Mouse (Mus musculus): ENCODE results near the gene Slc28a2. TPM values are rescaled to one million over a fixed set of nuclear protein-coding genes. Genes with fewer than 3 reads are reported as not detected.
A peak's percentile ranks its signal among the peaks of the same experiment; 100 is the strongest.
"Not testable (repeated sequence)": the region's sequence is repeated elsewhere in the genome, so short reads cannot be mapped to it uniquely, and the experiment has no call there.

Gene Slc28a2
- polyA plus RNA-seq, 1 experiment from 2014 or later, result 67.7 TPM

GRCm38 (mm10) chr2:122452426-122452825 is 26.1 kb downstream of the Slc28a2 start:
- TF ChIP-seq CTCF (IDR thresholded peaks at IDR 0.05; ENCODE audit: low read depth), result no peak
- ATAC-seq, result no peak

GRCm38 (mm10) chr2:122466901-122467300 is 40.6 kb downstream of the Slc28a2 start:
- H3K4me1 ChIP-seq (replicated peaks; ENCODE audit: control insufficient read depth, insufficient read depth, low read length), result 0 out of 2 replicates have a peak, but pooled peaks cover 3% of the 10 kb centered on the region
- 41% methylated on average over 11 of the region's 11 CpGs for WGBS
- 0 out of 2 replicates have a peak overlapping the region, but pooled peaks have one; percentile 51 for H3K9ac ChIP-seq (ENCODE audit: low read depth, low read length)
- no peaks in the 10 kb centered on the region for H3K27me3 ChIP-seq (replicated peaks; ENCODE audit: control insufficient read depth, insufficient read depth, low read length)
- peak overlapping the region; percentile 51; the same call in 1 of the 2 replicates for H3K4me3 ChIP-seq (ENCODE audit: low read depth, low read length)
- ATAC-seq, result no peak
- TF ChIP-seq CTCF (IDR thresholded peaks at IDR 0.05; ENCODE audit: low read depth), result no peak
- H3K27ac ChIP-seq (ENCODE audit: low read depth, low read length), result no peak overlapping the region
- peak overlapping the region; percentile 84 for H3K4me2 ChIP-seq (replicated peaks; ENCODE audit: low read depth)
- no peaks in the 10 kb centered on the region for H3K9me3 ChIP-seq (ENCODE audit: control insufficient read depth)
- H3K36me3 ChIP-seq (ENCODE audit: control insufficient read depth, insufficient read depth), result no peaks in the 10 kb centered on the region

More at GRCm38 (mm10) chr2:122452426-122452825, 26.1 kb downstream of the Slc28a2 start:
- Histone ChIP-seq H3K4me3 (ENCODE audit: low read depth, low read length) (no peak overlapping the region), H3K9ac (ENCODE audit: low read depth, low read length) (no peak overlapping the region), H3K4me1 (replicated peaks; ENCODE audit: control insufficient read depth, insufficient read depth, low read length) (no peaks in the 10 kb centered on the region), H3K27ac (ENCODE audit: low read depth, low read length) (no peak overlapping the region), H3K36me3 (ENCODE audit: control insufficient read depth, insufficient read depth) (peaks cover 32% of the 10 kb centered on the region), H3K4me2 (replicated peaks; ENCODE audit: low read depth) (no peak overlapping the region), H3K27me3 (replicated peaks; ENCODE audit: control insufficient read depth, insufficient read depth, low read length) (no peaks in the 10 kb centered on the region), H3K9me3 (ENCODE audit: control insufficient read depth) (no peaks in the 10 kb centered on the region)
- 57% methylated on average over 2 of the region's 2 CpGs for WGBS

- no peaks in the 10 kb centered on the region for H3K27me3 ChIP-seq (replicated peaks; ENCODE audit: control insufficient read depth, insufficient read depth, low read length)
- peak overlapping the region; percentile 51 for H3K9ac ChIP-seq (ENCODE audit: low read depth, low read length)
- H3K4me3 ChIP-seq (ENCODE audit: low read depth, low read length), result peak overlapping the region; percentile 51
- H3K9me3 ChIP-seq (ENCODE audit: control insufficient read depth), result no peaks in the 10 kb centered on the region
- TF ChIP-seq CTCF (IDR thresholded peaks at IDR 0.05; ENCODE audit: low read depth), result peak; percentile 94
- H3K27ac ChIP-seq (ENCODE audit: low read depth, low read length), result no peak overlapping the region
- no peaks in the 10 kb centered on the region for H3K36me3 ChIP-seq (ENCODE audit: control insufficient read depth, insufficient read depth)
- 0 out of 2 replicates have a peak, but pooled peaks cover 3% of the 10 kb centered on the region for H3K4me1 ChIP-seq (replicated peaks; ENCODE audit: control insufficient read depth, insufficient read depth, low read length)
- peak; percentile 100 for ATAC-seq
- 1% methylated on average over 39 of the region's 46 CpGs for WGBS
- H3K4me2 ChIP-seq (replicated peaks; ENCODE audit: low read depth), result peak overlapping the region; percentile 84
Measured at GRCm38 (mm10) chr2:122467351-122468013, 41.2 kb downstream of the Slc28a2 start.

DNA sequence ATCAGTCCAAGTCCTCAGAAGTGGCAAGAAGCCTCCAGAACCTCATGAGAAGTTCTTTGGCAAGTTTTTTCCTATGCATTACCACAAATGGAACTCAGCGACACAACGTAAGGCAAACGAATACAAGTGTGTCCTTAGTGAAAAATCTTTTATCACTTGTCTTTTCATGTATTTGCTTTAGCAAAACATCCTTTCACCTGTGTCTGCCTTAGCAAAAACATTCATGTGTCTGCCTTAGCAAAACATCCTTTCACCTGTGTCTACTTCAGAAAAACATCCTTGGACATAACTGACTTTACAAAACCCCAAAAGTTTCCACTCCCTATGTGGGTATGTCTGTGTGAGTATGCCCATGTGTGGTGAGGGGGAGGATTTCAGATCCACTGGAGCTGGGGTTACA is 42.9 kb downstream of the Slc28a2 start:
- H3K27ac ChIP-seq (ENCODE audit: low read depth, low read length), result no peak overlapping the region
- H3K9ac ChIP-seq (ENCODE audit: low read depth, low read length), result no peak overlapping the region
- H3K4me2 ChIP-seq (replicated peaks; ENCODE audit: low read depth), result no peak overlapping the region
- no peak for ATAC-seq
- no peaks in the 10 kb centered on the region for H3K27me3 ChIP-seq (replicated peaks; ENCODE audit: control insufficient read depth, insufficient read depth, low read length)
- no peaks in the 10 kb centered on the region for H3K9me3 ChIP-seq (ENCODE audit: control insufficient read depth)
- no peak for TF ChIP-seq CTCF (IDR thresholded peaks at IDR 0.05; ENCODE audit: low read depth)
- no peak overlapping the region for H3K4me3 ChIP-seq (ENCODE audit: low read depth, low read length)
- 88% methylated on average over 3 of the region's 3 CpGs for WGBS
- H3K4me1 ChIP-seq (replicated peaks; ENCODE audit: control insufficient read depth, insufficient read depth, low read length), result 0 out of 2 replicates have a peak, but pooled peaks cover 3% of the 10 kb centered on the region
- H3K36me3 ChIP-seq (ENCODE audit: control insufficient read depth, insufficient read depth), result no peaks in the 10 kb centered on the region

DNA sequence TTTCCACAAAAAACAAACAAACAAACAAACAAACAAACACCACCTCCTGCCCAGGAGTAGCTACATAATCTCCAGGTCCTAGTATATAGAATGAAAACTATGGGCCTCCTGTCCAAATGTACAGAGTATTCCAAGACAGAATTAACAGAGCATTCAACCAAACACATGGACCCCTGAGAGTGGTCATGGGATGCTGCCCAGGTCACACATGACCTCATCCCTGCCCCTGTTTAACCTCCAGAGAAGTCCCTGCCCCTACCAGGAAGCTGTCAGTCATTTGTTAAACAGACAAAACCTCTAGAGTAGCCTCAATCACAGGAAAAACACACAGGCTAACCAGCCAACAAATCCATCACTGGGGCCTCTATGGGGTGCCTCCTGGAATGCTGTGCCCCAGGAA is 50.3 kb downstream of the Slc28a2 start:
- Histone ChIP-seq H3K4me3 (ENCODE audit: low read depth, low read length) (no peak overlapping the region), H3K27me3 (replicated peaks; ENCODE audit: control insufficient read depth, insufficient read depth, low read length) (no peaks in the 10 kb centered on the region), H3K36me3 (ENCODE audit: control insufficient read depth, insufficient read depth) (no peaks in the 10 kb centered on the region), H3K9ac (ENCODE audit: low read depth, low read length) (no peak overlapping the region), H3K9me3 (ENCODE audit: control insufficient read depth) (no peaks in the 10 kb centered on the region), H3K27ac (ENCODE audit: low read depth, low read length) (no peak overlapping the region), H3K4me1 (replicated peaks; ENCODE audit: control insufficient read depth, insufficient read depth, low read length) (no peaks in the 10 kb centered on the region), H3K4me2 (replicated peaks; ENCODE audit: low read depth) (no peak overlapping the region)
- ATAC-seq, result no peak
- no peak for TF ChIP-seq CTCF (IDR thresholded peaks at IDR 0.05; ENCODE audit: low read depth)

DNA sequence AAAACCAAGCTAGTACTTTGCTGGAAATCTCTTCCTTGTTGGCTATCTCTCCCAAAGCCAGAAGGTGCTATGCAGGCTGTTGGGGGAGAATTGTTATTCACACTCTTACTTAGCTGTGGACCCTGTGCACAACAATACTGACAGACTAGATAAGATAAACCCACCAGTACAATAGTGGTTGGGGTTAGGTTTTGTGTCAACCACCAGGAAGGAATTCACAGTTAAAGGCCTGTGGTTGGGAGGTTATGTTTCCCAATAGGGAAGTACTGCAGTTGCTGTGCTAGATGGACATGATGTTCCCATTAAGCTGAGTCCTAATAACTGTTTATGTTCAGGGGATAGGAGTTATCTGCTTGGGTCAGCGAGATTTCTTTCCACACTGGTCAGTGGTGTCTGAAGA is 57.5 kb downstream of the Slc28a2 start:
- not testable (repeated sequence) for H3K9me3 ChIP-seq (ENCODE audit: control insufficient read depth); ATAC-seq
- WGBS, result 76% methylated on average over 1 of the region's 1 CpGs

More for the DNA sequence above, 57.5 kb downstream of the Slc28a2 start:
- not testable (repeated sequence) for H3K4me2 ChIP-seq (replicated peaks; ENCODE audit: low read depth); H3K27me3 ChIP-seq (replicated peaks; ENCODE audit: control insufficient read depth, insufficient read depth, low read length); H3K36me3 ChIP-seq (ENCODE audit: control insufficient read depth, insufficient read depth); H3K27ac ChIP-seq (ENCODE audit: low read depth, low read length); H3K4me3 ChIP-seq (ENCODE audit: low read depth, low read length); H3K4me1 ChIP-seq (replicated peaks; ENCODE audit: control insufficient read depth, insufficient read depth, low read length); H3K9ac ChIP-seq (ENCODE audit: low read depth, low read length)
